In the genomic region with DNA sequence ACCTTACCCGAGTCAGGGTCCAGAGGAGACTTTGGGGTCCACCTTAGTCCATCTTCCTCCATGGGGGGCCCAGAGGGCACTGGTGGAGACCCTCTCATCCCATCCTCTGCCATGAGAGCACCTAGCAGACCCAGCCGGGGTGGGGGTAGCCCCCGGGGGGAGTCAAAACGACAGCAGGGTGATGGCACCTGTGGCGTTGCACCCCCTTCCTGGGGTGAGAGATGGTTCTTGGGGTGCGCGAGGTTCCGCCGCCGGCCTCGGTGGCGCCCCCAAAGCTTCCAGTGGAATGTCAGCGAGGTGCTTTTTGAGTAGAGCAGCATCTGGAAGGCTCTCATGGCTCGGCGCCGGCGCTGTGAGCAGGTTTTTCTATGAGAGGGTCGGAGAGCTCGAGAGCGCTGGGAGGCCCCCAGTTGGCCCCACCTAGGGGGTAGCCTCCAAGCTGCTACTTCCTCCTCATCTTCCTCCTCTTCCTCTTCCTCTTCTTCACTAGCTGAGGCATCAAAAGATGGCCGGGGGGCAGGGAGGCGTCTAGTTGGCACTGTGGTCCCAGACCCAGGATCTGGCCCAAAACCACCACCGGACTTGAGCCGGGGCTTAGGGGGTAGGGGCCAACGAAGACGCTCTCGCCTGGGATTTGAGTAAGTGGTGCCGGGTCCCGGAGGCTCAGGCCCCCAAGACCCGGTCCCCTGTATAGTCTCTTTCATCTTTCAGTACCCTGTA, we compare ENCODE assay signal across 8 mouse cellular contexts. TPM values are rescaled to one million over a fixed set of nuclear protein-coding genes. Genes with fewer than 3 reads are reported as not detected.
DNase-seq lines count a peak whose midpoint lies in the region; ATAC-seq and TF ChIP-seq lines count a peak whose summit lies in the region.

No protein-coding gene starts in this region.

- DNase-seq in liver, embryonic 11.5 days (ENCODE audit: low spot score) = no peak
- no peak for DNase-seq in liver
- no peak for DNase-seq in intestine, embryonic 14.5 days (ENCODE audit: low spot score)
- DNase-seq in midbrain, postnatal 0 days (ENCODE audit: low spot score) = no peak
- DNase-seq in right cerebral cortex, adult 2 months (ENCODE audit: low spot score in 2 of 2) = no peak
- no peak for DNase-seq in left cerebral cortex, adult 8-10 months (ENCODE audit: low spot score in 2 of 2)
- DNase-seq in thymus, postnatal 36 days = no peak

- peaks cover 23% of the 10 kb centered on the region for H3K36me3 ChIP-seq in liver, embryonic 11.5 days (ENCODE audit: control insufficient read depth, insufficient read depth, low read length)
- peaks cover 35% of the 10 kb centered on the region for H3K36me3 ChIP-seq in embryonic facial prominence, embryonic 15.5 days
- H3K36me3 ChIP-seq in intestine, embryonic 14.5 days (ENCODE audit: control insufficient read depth, insufficient read depth, low read length) = peaks cover 44% of the 10 kb centered on the region
- H3K36me3 ChIP-seq in midbrain, postnatal 0 days (ENCODE audit: insufficient read depth, low read length) = peaks cover 21% of the 10 kb centered on the region

- no peaks in the 10 kb centered on the region for H3K27me3 ChIP-seq in liver, embryonic 11.5 days (replicated peaks; ENCODE audit: control insufficient read depth, insufficient read depth, low read length)
- no peaks in the 10 kb centered on the region for H3K27me3 ChIP-seq in embryonic facial prominence, embryonic 15.5 days
- H3K27me3 ChIP-seq in intestine, embryonic 14.5 days (replicated peaks; ENCODE audit: control insufficient read depth, insufficient read depth, low read length) = no peaks in the 10 kb centered on the region
- no peaks in the 10 kb centered on the region for H3K27me3 ChIP-seq in midbrain, postnatal 0 days (ENCODE audit: insufficient read depth, low read length)

- TF ChIP-seq CTCF in midbrain, postnatal 0 days (IDR thresholded peaks at IDR 0.05) = no peak

- no peak for ATAC-seq in liver, embryonic 11.5 days (replicated peaks; ENCODE audit: low FRiP score)
- no peak for ATAC-seq in embryonic facial prominence, embryonic 15.5 days (ENCODE audit: insufficient number of reproducible peaks, low FRiP score, low TSS enrichment, low read depth)
- no peak for ATAC-seq in intestine, embryonic 14.5 days (replicated peaks; ENCODE audit: low FRiP score, low TSS enrichment, low read depth)
- no peak for ATAC-seq in midbrain, postnatal 0 days (ENCODE audit: low FRiP score)

- 80% methylated on average over 30 of the region's 30 CpGs for WGBS in liver, embryonic 11.5 days
- WGBS in embryonic facial prominence, embryonic 15.5 days = 88% methylated on average over 30 of the region's 30 CpGs
- 89% methylated on average over 30 of the region's 30 CpGs for WGBS in intestine, embryonic 14.5 days
- 91% methylated on average over 30 of the region's 30 CpGs for WGBS in midbrain, postnatal 0 days

- peak overlapping the region; percentile 86 for H3K9ac ChIP-seq in liver, embryonic 11.5 days (ENCODE audit: low read depth, low read length)
- H3K9ac ChIP-seq in embryonic facial prominence, embryonic 15.5 days = peak overlapping the region; percentile 78; the same call in 1 of the 2 replicates
- peak overlapping the region; percentile 78 for H3K9ac ChIP-seq in intestine, embryonic 14.5 days (ENCODE audit: low read length)
- peak overlapping the region; percentile 86; the same call in 1 of the 2 replicates for H3K9ac ChIP-seq in midbrain, postnatal 0 days (replicated peaks; ENCODE audit: low read length, poor library complexity, severe bottlenecking)

- H3K9me3 ChIP-seq in liver, embryonic 11.5 days (ENCODE audit: control insufficient read depth, low read length) = no peaks in the 10 kb centered on the region
- H3K9me3 ChIP-seq in embryonic facial prominence, embryonic 15.5 days (replicated peaks) = no peaks in the 10 kb centered on the region
- H3K9me3 ChIP-seq in intestine, embryonic 14.5 days (ENCODE audit: control insufficient read depth, low read length) = no peaks in the 10 kb centered on the region
- H3K9me3 ChIP-seq in midbrain, postnatal 0 days (ENCODE audit: low read length) = no peaks in the 10 kb centered on the region

- H3K27ac ChIP-seq in liver, embryonic 11.5 days (ENCODE audit: low read depth, low read length) = 0 out of 2 replicates have a peak overlapping the region, but pooled peaks have one; percentile 7
- H3K27ac ChIP-seq in embryonic facial prominence, embryonic 15.5 days (replicated peaks) = no peak overlapping the region
- no peak overlapping the region for H3K27ac ChIP-seq in intestine, embryonic 14.5 days (ENCODE audit: low read depth)
- H3K27ac ChIP-seq in midbrain, postnatal 0 days (ENCODE audit: low read depth, low read length) = no peak overlapping the region

- peaks cover 24% of the 10 kb centered on the region for H3K4me1 ChIP-seq in liver, embryonic 11.5 days (replicated peaks; ENCODE audit: control insufficient read depth, insufficient read depth, low read length)
- H3K4me1 ChIP-seq in embryonic facial prominence, embryonic 15.5 days = peaks cover 45% of the 10 kb centered on the region
- H3K4me1 ChIP-seq in intestine, embryonic 14.5 days (replicated peaks; ENCODE audit: control insufficient read depth, insufficient read depth, low read length) = peaks cover 22% of the 10 kb centered on the region
- H3K4me1 ChIP-seq in midbrain, postnatal 0 days (ENCODE audit: insufficient read depth, low read length) = peaks cover 11% of the 10 kb centered on the region

- H3K4me2 ChIP-seq in liver, embryonic 11.5 days = peak overlapping the region; percentile 93
- peak overlapping the region; percentile 85 for H3K4me2 ChIP-seq in embryonic facial prominence, embryonic 15.5 days (replicated peaks)
- H3K4me2 ChIP-seq in intestine, embryonic 14.5 days (ENCODE audit: low read length) = peak overlapping the region; percentile 92
- H3K4me2 ChIP-seq in midbrain, postnatal 0 days (ENCODE audit: low read depth, low read length, poor library complexity, severe bottlenecking) = peak overlapping the region; percentile 91

- H3K4me3 ChIP-seq in liver, embryonic 11.5 days (ENCODE audit: low read depth, low read length) = peak overlapping the region; percentile 80
- H3K4me3 ChIP-seq in embryonic facial prominence, embryonic 15.5 days (replicated peaks) = peak overlapping the region; percentile 80
- peak overlapping the region; percentile 86 for H3K4me3 ChIP-seq in intestine, embryonic 14.5 days (ENCODE audit: low read depth, low read length)
- peak overlapping the region; percentile 75 for H3K4me3 ChIP-seq in midbrain, postnatal 0 days (ENCODE audit: low read depth, low read length)

RNA-seq across cellular contexts. Expression of gene Senp3, which starts 1.6 kb away (rescaled TPM):
- polyA plus RNA-seq in liver, embryonic 11.5 days (2014; fragmentation: Nextera tagmentation; extraction: Ambion mirVana) = 75.4 and 79.1 TPM in 2 replicates
- polyA plus RNA-seq in embryonic facial prominence, embryonic 15.5 days (2015; fragmentation: Nextera tagmentation; extraction: Ambion mirVana) = 83.7 and 90.5 TPM in 2 replicates
- 79.1 and 90.8 TPM in 2 replicates for polyA plus RNA-seq in intestine, embryonic 14.5 days (2014; fragmentation: Nextera tagmentation; extraction: Ambion mirVana)
- total RNA-seq in midbrain, postnatal 0 days (2014; rRNA removed) = 81.7 and 89.2 TPM in 2 replicates
- polyA plus RNA-seq in midbrain, postnatal 0 days (2015; fragmentation: Nextera tagmentation; extraction: Ambion mirVana) = 70.3 and 74.0 TPM in 2 replicates
- 10 to 100 TPM; 72.6 to 96.8 (median 83.6) TPM for total RNA-seq in left cerebral cortex, adult 8-10 months (2022)

RNA-seq across cellular contexts. Expression of gene Tnfsf13, which starts 5.3 kb away (rescaled TPM):
- 0.37 TPM in 1 of 2 replicates, not detected in the other for polyA plus RNA-seq in liver, embryonic 11.5 days (2014; fragmentation: Nextera tagmentation; extraction: Ambion mirVana)
- 1.0 and 1.1 TPM in 2 replicates for polyA plus RNA-seq in embryonic facial prominence, embryonic 15.5 days (2015; fragmentation: Nextera tagmentation; extraction: Ambion mirVana)
- 0.48 TPM in 1 of 2 replicates, not detected in the other for polyA plus RNA-seq in intestine, embryonic 14.5 days (2014; fragmentation: Nextera tagmentation; extraction: Ambion mirVana)
- total RNA-seq in midbrain, postnatal 0 days (2014; rRNA removed) = 0.27 and 0.57 TPM in 2 replicates
- 0.96 and 1.1 TPM in 2 replicates for polyA plus RNA-seq in midbrain, postnatal 0 days (2015; fragmentation: Nextera tagmentation; extraction: Ambion mirVana)
- total RNA-seq in left cerebral cortex, adult 8-10 months (2022) = 1 to 10 TPM; 2.5 to 4.2 (median 3.2) TPM

RNA-seq across cellular contexts. Expression of gene Eif4a1, which starts 8.1 kb away (rescaled TPM):
- 755 and 757 TPM in 2 replicates for polyA plus RNA-seq in liver, embryonic 11.5 days (2014; fragmentation: Nextera tagmentation; extraction: Ambion mirVana)
- 447 and 512 TPM in 2 replicates for polyA plus RNA-seq in embryonic facial prominence, embryonic 15.5 days (2015; fragmentation: Nextera tagmentation; extraction: Ambion mirVana)
- polyA plus RNA-seq in intestine, embryonic 14.5 days (2014; fragmentation: Nextera tagmentation; extraction: Ambion mirVana) = 645 and 692 TPM in 2 replicates
- total RNA-seq in midbrain, postnatal 0 days (2014; rRNA removed) = 767 and 793 TPM in 2 replicates
- 501 and 502 TPM in 2 replicates for polyA plus RNA-seq in midbrain, postnatal 0 days (2015; fragmentation: Nextera tagmentation; extraction: Ambion mirVana)
- total RNA-seq in left cerebral cortex, adult 8-10 months (2022) = 100 to 1,000 TPM; 268 to 307 (median 295) TPM

RNA-seq across cellular contexts. Expression of gene Cd68, which starts 14.3 kb away (rescaled TPM):
- polyA plus RNA-seq in liver, embryonic 11.5 days (2014; fragmentation: Nextera tagmentation; extraction: Ambion mirVana) = 21.0 and 22.0 TPM in 2 replicates
- 26.3 and 28.3 TPM in 2 replicates for polyA plus RNA-seq in embryonic facial prominence, embryonic 15.5 days (2015; fragmentation: Nextera tagmentation; extraction: Ambion mirVana)
- polyA plus RNA-seq in intestine, embryonic 14.5 days (2014; fragmentation: Nextera tagmentation; extraction: Ambion mirVana) = 12.4 and 16.3 TPM in 2 replicates
- total RNA-seq in midbrain, postnatal 0 days (2014; rRNA removed) = 7.2 and 10.3 TPM in 2 replicates
- polyA plus RNA-seq in midbrain, postnatal 0 days (2015; fragmentation: Nextera tagmentation; extraction: Ambion mirVana) = 10.6 and 11.0 TPM in 2 replicates
- 10 to 100 TPM; 14.1 to 63.3 (median 34.2) TPM for total RNA-seq in left cerebral cortex, adult 8-10 months (2022)

RNA-seq across cellular contexts. Expression of gene Tnfsf12, which starts 15.4 kb away (rescaled TPM):
- polyA plus RNA-seq in liver, embryonic 11.5 days (2014; fragmentation: Nextera tagmentation; extraction: Ambion mirVana) = 4.5 and 6.0 TPM in 2 replicates
- 11.9 and 13.3 TPM in 2 replicates for polyA plus RNA-seq in embryonic facial prominence, embryonic 15.5 days (2015; fragmentation: Nextera tagmentation; extraction: Ambion mirVana)
- polyA plus RNA-seq in intestine, embryonic 14.5 days (2014; fragmentation: Nextera tagmentation; extraction: Ambion mirVana) = 8.0 and 9.4 TPM in 2 replicates
- total RNA-seq in midbrain, postnatal 0 days (2014; rRNA removed) = 4.7 and 6.2 TPM in 2 replicates
- 4.3 and 4.5 TPM in 2 replicates for polyA plus RNA-seq in midbrain, postnatal 0 days (2015; fragmentation: Nextera tagmentation; extraction: Ambion mirVana)
- 10 to 100 TPM; 10.2 to 15.1 (median 11.7) TPM for total RNA-seq in left cerebral cortex, adult 8-10 months (2022)
